Mouse (Mus musculus): ENCODE results near the gene Gsdmc4. TPM values are rescaled to one million over a fixed set of nuclear protein-coding genes. Genes with fewer than 3 reads are reported as not detected.
"Not testable (repeated sequence)": the region's sequence is repeated elsewhere in the genome, so short reads cannot be mapped to it uniquely, and the experiment has no call there.

Gsdmc4 gene
- polyA plus RNA-seq, 1 experiment, result 0.04 TPM

DNA sequence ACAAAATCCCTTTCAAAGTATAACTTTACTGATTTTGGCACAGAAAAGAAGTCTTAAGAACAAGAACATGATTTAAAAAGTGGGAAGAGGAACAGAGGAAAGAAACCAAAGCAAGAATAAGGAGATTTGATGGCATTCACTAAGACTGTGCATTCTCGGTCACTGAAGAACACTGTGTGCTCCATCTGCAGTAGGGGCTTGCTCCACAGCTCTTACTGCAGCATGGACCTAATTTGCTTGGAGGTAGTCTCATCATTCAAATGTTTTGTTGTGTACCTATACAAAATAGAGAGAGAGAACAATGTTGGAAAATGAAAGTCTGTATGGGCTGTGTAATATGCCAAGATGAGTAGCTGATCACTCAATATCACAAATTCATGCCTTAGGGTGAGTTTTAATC lies 19.3 kb upstream of the Gsdmc4 start:
- Histone ChIP-seq H3K36me3 (ENCODE audit: control insufficient read depth, insufficient read depth) (peaks cover 79% of the 10 kb centered on the region), H3K79me2 (ENCODE audit: control insufficient read depth, insufficient read depth) (no peaks in the 10 kb centered on the region), H3K79me3 (ENCODE audit: low read depth) (no peaks in the 10 kb centered on the region), H3K4me3 (ENCODE audit: insufficient read depth, poor library complexity, severe bottlenecking) (no peak overlapping the region), H3K27me3 (ENCODE audit: control insufficient read depth, insufficient read depth, insufficient read length) (no peaks in the 10 kb centered on the region), H3ac (ENCODE audit: control insufficient read depth, insufficient read length, low read depth) (no peak overlapping the region)
- TF ChIP-seq MAX (IDR thresholded peaks at IDR 0.05) (no peak), USF1 (IDR thresholded peaks at IDR 0.05; ENCODE audit: low read depth) (no peak), MYOG (IDR thresholded peaks at IDR 0.05; ENCODE audit: control insufficient read depth, extremely low read depth, insufficient read length) (no peak), CEBPB (IDR thresholded peaks at IDR 0.05; ENCODE audit: low read depth) (no peak), MYOD1 (IDR thresholded peaks at IDR 0.05; ENCODE audit: control insufficient read depth, insufficient read length, low read depth) (no peak), FOSL1 (IDR thresholded peaks at IDR 0.05; ENCODE audit: insufficient read depth, low read length, poor library complexity, severe bottlenecking) (no peak), CTCF (IDR thresholded peaks at IDR 0.05; ENCODE audit: control insufficient read depth, insufficient read depth, insufficient read length) (no peak)

DNA sequence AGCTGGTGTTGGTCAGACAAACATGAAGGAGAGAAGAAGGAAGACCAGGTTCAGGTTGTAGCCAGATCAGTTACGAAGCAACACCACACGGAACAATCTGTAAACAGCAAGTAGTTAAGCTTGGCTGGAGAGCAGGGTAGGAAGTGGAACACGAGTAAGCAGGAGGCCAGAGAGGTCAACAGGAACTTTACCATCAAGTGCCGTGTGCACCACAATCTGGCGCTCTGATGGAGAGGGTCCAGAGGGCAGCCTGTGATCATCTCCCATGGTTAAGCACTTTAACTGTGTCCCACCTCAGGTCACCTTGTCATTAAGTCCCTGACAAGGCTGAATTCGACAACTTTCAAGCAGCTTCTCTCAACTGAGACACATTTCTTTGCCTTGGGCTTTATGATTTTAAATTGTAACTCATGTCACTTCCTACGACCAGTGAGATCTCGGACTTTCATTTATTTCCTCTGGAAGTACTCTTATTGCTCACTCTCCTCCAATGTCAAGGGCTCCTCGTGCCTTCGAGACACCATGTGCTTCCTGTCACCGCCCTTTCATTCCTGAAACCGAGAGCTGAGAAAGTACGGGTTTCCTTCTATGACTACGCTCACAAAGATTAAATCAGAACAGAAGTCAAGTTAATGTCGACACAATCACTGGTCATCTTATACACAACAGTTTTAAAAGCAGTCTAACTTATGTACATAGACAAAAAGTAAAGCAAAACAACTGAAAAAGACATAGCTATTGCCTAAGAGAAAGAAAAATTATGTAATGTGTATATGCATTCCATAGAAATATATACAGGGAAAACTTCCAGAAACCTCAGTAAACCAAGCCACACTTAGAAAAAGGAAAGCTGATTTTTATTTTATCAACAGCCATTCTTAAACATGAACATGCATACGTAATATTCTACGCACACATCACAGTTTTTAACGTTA lies 18.3 kb upstream of the Gsdmc4 start:
- H3K79me2 ChIP-seq (ENCODE audit: control insufficient read depth, insufficient read depth), result no peaks in the 10 kb centered on the region

DNA sequence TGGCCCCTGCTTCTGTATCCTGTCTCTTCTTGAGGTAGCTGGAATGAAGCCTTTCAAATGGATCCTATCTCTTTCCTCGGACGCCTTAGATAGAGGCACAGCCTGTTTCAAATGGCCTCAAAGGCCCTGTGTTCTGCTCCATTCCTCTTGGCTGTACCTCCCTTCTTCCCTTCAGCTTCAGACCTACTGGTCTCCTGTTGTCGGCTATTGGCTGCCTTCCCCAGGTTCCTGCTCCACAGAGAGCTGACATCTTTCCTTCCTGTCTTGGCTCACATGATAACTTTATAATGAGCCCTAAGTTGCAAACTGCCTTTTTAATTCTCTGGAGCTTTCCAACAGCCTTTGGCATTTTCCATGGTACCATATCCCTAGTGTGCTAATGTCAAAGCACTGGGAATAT lies 14.1 kb upstream of the Gsdmc4 start:
- Histone ChIP-seq H3K79me2 (ENCODE audit: control insufficient read depth, insufficient read depth) (no peaks in the 10 kb centered on the region), H3ac (ENCODE audit: control insufficient read depth, insufficient read length, low read depth) (no peak overlapping the region), H3K27me3 (ENCODE audit: control insufficient read depth, insufficient read depth, insufficient read length) (no peaks in the 10 kb centered on the region), H3K36me3 (ENCODE audit: control insufficient read depth, insufficient read depth) (peaks cover 31% of the 10 kb centered on the region), H3K79me3 (ENCODE audit: low read depth) (no peaks in the 10 kb centered on the region), H3K4me3 (ENCODE audit: insufficient read depth, poor library complexity, severe bottlenecking) (no peak overlapping the region)
- TF ChIP-seq CTCF (IDR thresholded peaks at IDR 0.05; ENCODE audit: control insufficient read depth, insufficient read depth, insufficient read length) (no peak), MYOG (IDR thresholded peaks at IDR 0.05; ENCODE audit: control insufficient read depth, extremely low read depth, insufficient read length) (no peak), MYOD1 (IDR thresholded peaks at IDR 0.05; ENCODE audit: control insufficient read depth, insufficient read length, low read depth) (no peak), USF1 (IDR thresholded peaks at IDR 0.05; ENCODE audit: low read depth) (no peak), FOSL1 (IDR thresholded peaks at IDR 0.05; ENCODE audit: insufficient read depth, low read length, poor library complexity, severe bottlenecking) (no peak), MAX (IDR thresholded peaks at IDR 0.05) (no peak), CEBPB (IDR thresholded peaks at IDR 0.05; ENCODE audit: low read depth) (no peak)

More for the DNA sequence above, 18.3 kb upstream of the Gsdmc4 start:
- H3ac ChIP-seq (ENCODE audit: control insufficient read depth, insufficient read length, low read depth), result no peak overlapping the region
- peaks cover 71% of the 10 kb centered on the region for H3K36me3 ChIP-seq (ENCODE audit: control insufficient read depth, insufficient read depth)
- H3K79me3 ChIP-seq (ENCODE audit: low read depth), result no peaks in the 10 kb centered on the region
- no peak for TF ChIP-seq MYOG (IDR thresholded peaks at IDR 0.05; ENCODE audit: control insufficient read depth, extremely low read depth, insufficient read length)
- no peak for TF ChIP-seq MYOD1 (IDR thresholded peaks at IDR 0.05; ENCODE audit: control insufficient read depth, insufficient read length, low read depth)
- no peak for TF ChIP-seq MAX (IDR thresholded peaks at IDR 0.05)
- no peak for TF ChIP-seq CTCF (IDR thresholded peaks at IDR 0.05; ENCODE audit: control insufficient read depth, insufficient read depth, insufficient read length)
- TF ChIP-seq FOSL1 (IDR thresholded peaks at IDR 0.05; ENCODE audit: insufficient read depth, low read length, poor library complexity, severe bottlenecking), result no peak
- no peak overlapping the region for H3K4me3 ChIP-seq (ENCODE audit: insufficient read depth, poor library complexity, severe bottlenecking)
- no peaks in the 10 kb centered on the region for H3K27me3 ChIP-seq (ENCODE audit: control insufficient read depth, insufficient read depth, insufficient read length)

DNA sequence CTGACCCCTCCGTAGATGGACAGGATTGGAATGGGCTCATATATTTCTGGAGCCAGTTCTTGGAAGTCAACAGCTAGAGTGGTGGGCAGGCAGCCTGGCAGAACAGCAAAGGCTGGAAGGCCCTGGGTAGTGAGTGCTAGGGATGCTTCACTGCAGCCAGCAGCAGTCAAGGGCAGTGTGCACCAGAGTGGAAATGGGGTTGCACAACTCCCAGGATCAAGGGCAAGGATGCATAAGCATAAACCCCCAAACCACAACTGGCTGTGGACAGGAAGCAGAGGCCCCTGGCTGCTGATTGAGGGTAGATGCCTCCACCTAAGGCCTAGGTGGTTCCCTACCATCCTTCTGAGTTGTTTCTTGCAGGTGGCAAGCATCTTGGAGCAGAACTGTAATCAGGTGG lies 12.4 kb upstream of the Gsdmc4 start:
- peaks cover 14% of the 10 kb centered on the region for H3K36me3 ChIP-seq (ENCODE audit: control insufficient read depth, insufficient read depth)
- TF ChIP-seq MAX (IDR thresholded peaks at IDR 0.05) (no peak), USF1 (IDR thresholded peaks at IDR 0.05; ENCODE audit: low read depth) (no peak), MYOD1 (IDR thresholded peaks at IDR 0.05; ENCODE audit: control insufficient read depth, insufficient read length, low read depth) (no peak), CEBPB (IDR thresholded peaks at IDR 0.05; ENCODE audit: low read depth) (no peak)
- no peaks in the 10 kb centered on the region for H3K27me3 ChIP-seq (ENCODE audit: control insufficient read depth, insufficient read depth, insufficient read length)
- no peak overlapping the region for H3ac ChIP-seq (ENCODE audit: control insufficient read depth, insufficient read length, low read depth)
- no peaks in the 10 kb centered on the region for H3K79me2 ChIP-seq (ENCODE audit: control insufficient read depth, insufficient read depth)
- no peaks in the 10 kb centered on the region for H3K79me3 ChIP-seq (ENCODE audit: low read depth)
- H3K4me3 ChIP-seq (ENCODE audit: insufficient read depth, poor library complexity, severe bottlenecking), result no peak overlapping the region

DNA sequence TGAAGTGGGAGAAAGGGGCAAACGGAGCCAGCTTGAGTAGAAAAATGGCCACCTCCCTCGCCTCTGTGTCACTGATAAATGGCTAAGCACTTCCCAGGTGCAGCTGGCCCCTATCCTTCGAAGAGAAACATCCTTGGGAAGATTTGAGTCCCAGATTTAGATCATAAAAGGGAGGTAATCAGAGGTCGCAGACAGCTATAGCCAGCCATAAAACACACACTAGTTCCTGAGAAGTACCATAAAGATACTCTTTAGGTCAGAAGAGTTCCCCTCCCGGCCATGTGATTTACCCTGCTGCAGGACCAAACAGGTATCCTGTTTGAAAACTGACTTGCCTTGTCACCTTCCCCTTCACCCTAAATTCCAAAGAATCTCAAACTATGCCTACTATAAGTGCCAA lies 9.5 kb upstream of the Gsdmc4 start:
- H3K36me3 ChIP-seq (ENCODE audit: control insufficient read depth, insufficient read depth); H3K79me3 ChIP-seq (ENCODE audit: low read depth); H3K27me3 ChIP-seq (ENCODE audit: control insufficient read depth, insufficient read depth, insufficient read length); H3K79me2 ChIP-seq (ENCODE audit: control insufficient read depth, insufficient read depth); H3ac ChIP-seq (ENCODE audit: control insufficient read depth, insufficient read length, low read depth); H3K4me3 ChIP-seq (ENCODE audit: insufficient read depth, poor library complexity, severe bottlenecking): not testable (repeated sequence)

DNA sequence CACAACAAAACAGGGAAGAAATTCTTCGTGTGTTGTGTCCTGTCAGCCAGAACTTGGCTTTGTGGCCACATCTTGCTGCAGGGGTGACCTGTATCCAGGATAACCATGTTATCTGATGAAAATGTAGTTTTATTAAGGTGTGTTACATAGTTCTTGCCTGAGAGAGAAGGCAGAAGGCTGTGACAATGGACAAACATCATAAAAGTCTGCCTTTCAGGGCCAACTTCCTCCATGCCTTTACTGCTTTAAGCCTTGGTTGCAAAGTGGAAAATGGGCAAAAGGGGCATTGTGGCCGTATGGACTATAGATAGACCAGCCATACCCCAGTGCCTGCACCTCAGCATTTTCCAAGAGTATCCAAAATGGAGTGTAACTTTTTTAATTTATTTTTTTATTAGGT lies 7.6 kb upstream of the Gsdmc4 start:
- not testable (repeated sequence) for H3K36me3 ChIP-seq (ENCODE audit: control insufficient read depth, insufficient read depth); H3K4me3 ChIP-seq (ENCODE audit: insufficient read depth, poor library complexity, severe bottlenecking); H3K79me2 ChIP-seq (ENCODE audit: control insufficient read depth, insufficient read depth); H3K79me3 ChIP-seq (ENCODE audit: low read depth); H3ac ChIP-seq (ENCODE audit: control insufficient read depth, insufficient read length, low read depth); H3K27me3 ChIP-seq (ENCODE audit: control insufficient read depth, insufficient read depth, insufficient read length)

DNA sequence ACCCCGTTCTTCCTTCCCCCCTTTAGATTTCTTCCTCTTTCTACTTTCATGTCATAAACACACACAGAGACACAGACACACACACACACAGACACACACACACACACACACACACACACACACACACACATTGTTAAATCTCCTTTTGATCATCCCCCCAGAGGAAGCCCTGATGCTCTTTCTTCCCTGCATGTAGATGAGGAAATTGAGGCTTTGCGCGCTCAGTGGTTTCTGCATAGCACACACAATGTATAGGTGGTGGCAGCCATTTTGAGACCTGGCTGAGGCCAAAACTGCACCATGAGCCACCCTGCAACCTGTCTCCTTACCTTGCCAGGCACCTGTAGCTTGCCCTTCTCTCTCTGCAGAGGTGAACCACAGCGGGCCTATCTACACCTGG lies 4.5 kb upstream of the Gsdmc4 start:
- not testable (repeated sequence) for H3ac ChIP-seq (ENCODE audit: control insufficient read depth, insufficient read length, low read depth); H3K36me3 ChIP-seq (ENCODE audit: control insufficient read depth, insufficient read depth); H3K4me3 ChIP-seq (ENCODE audit: insufficient read depth, poor library complexity, severe bottlenecking); H3K79me3 ChIP-seq (ENCODE audit: low read depth); H3K79me2 ChIP-seq (ENCODE audit: control insufficient read depth, insufficient read depth); H3K27me3 ChIP-seq (ENCODE audit: control insufficient read depth, insufficient read depth, insufficient read length)

DNA sequence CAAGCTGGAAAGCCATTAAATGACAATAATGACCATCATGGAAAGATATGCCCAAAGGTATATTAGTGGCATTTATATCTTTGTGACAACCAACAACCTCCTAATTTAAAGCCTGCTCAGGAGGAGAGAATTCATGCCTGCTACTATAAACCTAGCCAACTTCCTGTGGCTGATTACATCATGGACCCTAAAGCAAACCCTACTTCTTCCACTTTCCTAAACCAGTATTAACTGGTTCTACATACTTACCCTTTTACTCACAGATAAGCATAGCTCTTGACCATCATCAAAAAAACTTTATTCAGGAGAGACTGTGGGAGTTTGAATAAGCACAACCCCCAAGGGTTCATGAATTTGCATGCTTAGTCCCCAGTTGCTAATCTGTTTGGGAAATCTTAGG lies 2.2 kb downstream of the Gsdmc4 start:
- not testable (repeated sequence) for H3K79me3 ChIP-seq (ENCODE audit: low read depth); H3K27me3 ChIP-seq (ENCODE audit: control insufficient read depth, insufficient read depth, insufficient read length); H3K36me3 ChIP-seq (ENCODE audit: control insufficient read depth, insufficient read depth)

More for the DNA sequence above, 2.2 kb downstream of the Gsdmc4 start:
- H3K79me2 ChIP-seq (ENCODE audit: control insufficient read depth, insufficient read depth); H3ac ChIP-seq (ENCODE audit: control insufficient read depth, insufficient read length, low read depth); H3K4me3 ChIP-seq (ENCODE audit: insufficient read depth, poor library complexity, severe bottlenecking): not testable (repeated sequence)
